Mouse (Mus musculus) erythroblast, embryonic 14.5 days (primary cell): ENCODE measurements around the gene Gpsm1. TPM values are rescaled to one million over a fixed set of nuclear protein-coding genes. Genes with fewer than 3 reads are reported as not detected.

Source experiments
- H3K27me3 ChIP-seq: 2 replicates; pipeline ENCODE4 v1.6.1; 2012; ENCODE audit warnings: inconsistent platforms; ENCODE audit not compliant: control insufficient read depth
- H3K36me3 ChIP-seq: 2 replicates; pipeline ENCODE4 v1.6.1; 2012; ENCODE audit warnings: mild to moderate bottlenecking, inconsistent platforms; ENCODE audit not compliant: control insufficient read depth
- H3K4me1 ChIP-seq: 2 replicates; pipeline ENCODE4 v1.6.1; 2012; ENCODE audit warnings: inconsistent platforms; ENCODE audit not compliant: control insufficient read depth
- H3K4me3 ChIP-seq: replicated peaks from 2 replicates; pipeline ENCODE3; 2012; ENCODE audit warnings: moderate library complexity, mild to moderate bottlenecking, inconsistent platforms
- H3K9me3 ChIP-seq: 2 replicates; pipeline ENCODE4 v1.6.1; 2012; ENCODE audit warnings: low read length, inconsistent platforms, mixed read lengths; ENCODE audit not compliant: control insufficient read depth
- GATA1 ChIP-seq: IDR thresholded peaks from 2 replicates; pipeline ENCODE4 v1.6.1; 2012; ENCODE audit warnings: low read length, inconsistent platforms, mixed read lengths
- TAL1 ChIP-seq: IDR thresholded peaks from 3 replicates; pipeline ENCODE4 v1.6.1; 2012; ENCODE audit warnings: low read length, inconsistent platforms, mixed read lengths
- polyA plus RNA-seq: library from polyadenylated mRNA; stranded (reverse); fragments of >175 nt; gene quantifications from 2 replicates; pipeline ENCODE4 v1.2.3, GENCODE M21; 2012

Gpsm1 gene
- polyA plus RNA-seq, 1 experiment: 0.03 TPM

GRCm38 (mm10) chr2:26305555-26305954 lies 9.8 kb upstream of the Gpsm1 start:
- TF ChIP-seq GATA1: no peak
- no peak for TF ChIP-seq TAL1
- Histone ChIP-seq H3K36me3 (no peaks in the 10 kb centered on the region), H3K9me3 (no peaks in the 10 kb centered on the region), H3K27me3 (no peaks in the 10 kb centered on the region), H3K4me1 (no peaks in the 10 kb centered on the region; the same call in 1 of the 2 replicates), H3K4me3 (no peak overlapping the region)

DNA sequence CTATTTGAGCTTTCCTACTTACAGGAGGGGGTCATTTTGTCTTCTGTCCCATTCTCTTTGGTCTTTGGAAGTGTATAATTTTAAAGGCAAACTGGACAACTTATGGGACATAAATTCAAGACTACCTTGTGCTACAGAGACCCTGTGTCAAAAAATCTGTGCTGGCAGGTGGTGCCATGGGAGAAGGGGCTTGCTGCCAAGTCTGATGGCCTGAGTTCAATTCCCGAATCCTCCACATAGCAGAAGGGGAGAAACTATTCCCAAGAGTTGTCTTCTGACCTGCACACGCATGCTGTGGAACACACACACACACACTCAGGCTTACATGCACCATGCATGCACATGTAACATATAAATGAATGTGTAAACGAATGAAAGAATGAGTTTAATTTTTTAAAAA lies 8.6 kb upstream of the Gpsm1 start:
- no peaks in the 10 kb centered on the region; the same call in 1 of the 2 replicates for H3K4me1 ChIP-seq
- H3K4me3 ChIP-seq: no peak overlapping the region
- no peaks in the 10 kb centered on the region for H3K9me3 ChIP-seq
- H3K36me3 ChIP-seq: no peaks in the 10 kb centered on the region
- no peak for TF ChIP-seq GATA1
- no peak for TF ChIP-seq TAL1
- H3K27me3 ChIP-seq: no peaks in the 10 kb centered on the region

DNA sequence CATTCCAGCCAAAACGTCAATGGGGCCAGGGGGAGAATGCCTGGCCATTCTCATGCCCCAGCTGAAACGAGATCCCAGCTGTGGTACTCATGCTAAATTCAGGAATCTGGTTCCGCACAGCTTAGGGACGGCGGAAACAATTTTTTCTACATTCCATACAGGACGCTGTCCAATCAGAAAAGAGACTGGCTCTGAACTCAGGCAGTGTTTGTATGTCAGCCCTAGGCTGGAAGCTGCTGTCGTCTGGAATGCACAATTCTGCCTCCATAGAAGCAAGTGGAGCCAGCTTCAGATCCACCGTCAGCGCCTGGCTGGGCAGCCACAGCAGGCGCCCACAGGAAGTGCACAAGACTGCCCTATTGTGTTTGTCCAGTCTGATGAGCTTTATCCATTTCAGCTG lies 5.6 kb upstream of the Gpsm1 start:
- Histone ChIP-seq H3K4me3 (no peak overlapping the region), H3K27me3 (peaks cover 3% of the 10 kb centered on the region), H3K36me3 (no peaks in the 10 kb centered on the region), H3K9me3 (no peaks in the 10 kb centered on the region), H3K4me1 (no peaks in the 10 kb centered on the region; the same call in 1 of the 2 replicates)
- no peak for TF ChIP-seq TAL1
- TF ChIP-seq GATA1: no peak

GRCm38 (mm10) chr2:26311936-26312335 lies 3.4 kb upstream of the Gpsm1 start:
- H3K36me3 ChIP-seq: no peaks in the 10 kb centered on the region
- no peak overlapping the region for H3K4me3 ChIP-seq
- TF ChIP-seq GATA1: no peak
- no peak for TF ChIP-seq TAL1
- peaks cover 10% of the 10 kb centered on the region for H3K4me1 ChIP-seq
- H3K9me3 ChIP-seq: no peaks in the 10 kb centered on the region
- peaks cover 24% of the 10 kb centered on the region for H3K27me3 ChIP-seq

DNA sequence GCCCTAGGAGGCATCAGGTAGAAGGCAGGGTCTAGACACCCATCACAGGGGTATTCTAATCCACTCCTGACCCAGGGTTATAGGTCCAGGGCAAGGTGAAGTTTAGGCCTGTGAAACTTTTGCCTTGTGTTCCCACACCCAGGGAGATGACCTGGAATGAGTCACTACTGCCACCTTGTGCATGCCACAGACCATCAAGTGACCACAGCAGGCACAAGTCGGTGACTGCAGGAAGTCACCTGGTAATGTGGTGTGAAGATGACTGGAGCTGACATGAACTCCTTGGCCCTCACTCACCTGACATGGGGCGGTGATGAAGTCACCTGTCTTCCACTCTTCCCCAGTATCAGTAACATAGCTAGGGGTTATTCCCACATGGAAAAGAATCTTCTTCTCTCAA lies 2.5 kb upstream of the Gpsm1 start:
- Histone ChIP-seq H3K4me3 (no peak overlapping the region), H3K4me1 (peaks cover 10% of the 10 kb centered on the region), H3K36me3 (no peaks in the 10 kb centered on the region), H3K27me3 (peaks cover 25% of the 10 kb centered on the region), H3K9me3 (no peaks in the 10 kb centered on the region)
- TF ChIP-seq GATA1 (no peak), TAL1 (no peak)

DNA sequence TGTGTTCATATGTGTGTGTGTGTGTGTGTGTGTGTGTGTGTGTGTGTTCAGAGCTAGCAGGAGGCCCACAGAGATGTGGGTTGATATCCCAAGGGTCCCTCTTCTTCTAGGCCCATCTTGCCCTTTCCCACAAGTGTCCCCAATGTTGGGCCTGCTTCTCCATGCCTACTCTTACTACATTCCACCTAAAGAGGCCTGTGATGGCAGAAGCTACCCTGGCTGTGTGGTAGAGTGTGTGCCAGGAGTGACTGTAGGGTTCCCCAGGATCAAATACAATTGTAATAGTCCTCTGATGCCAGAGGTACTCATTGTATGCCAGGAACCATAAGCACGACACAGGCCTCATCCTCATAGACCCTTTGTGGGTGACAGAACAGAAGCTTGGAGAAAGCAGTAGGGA lies 1.9 kb upstream of the Gpsm1 start:
- Histone ChIP-seq H3K36me3 (no peaks in the 10 kb centered on the region), H3K9me3 (no peaks in the 10 kb centered on the region), H3K4me3 (no peak overlapping the region), H3K27me3 (peaks cover 25% of the 10 kb centered on the region), H3K4me1 (peaks cover 10% of the 10 kb centered on the region)
- no peak for TF ChIP-seq GATA1
- no peak for TF ChIP-seq TAL1

GRCm38 (mm10) chr2:26314281-26315071 lies 839 bp upstream of the Gpsm1 start:
- peaks cover 10% of the 10 kb centered on the region for H3K4me1 ChIP-seq
- H3K4me3 ChIP-seq: no peak overlapping the region
- no peak for TF ChIP-seq TAL1
- peaks cover 25% of the 10 kb centered on the region for H3K27me3 ChIP-seq
- H3K9me3 ChIP-seq: no peaks in the 10 kb centered on the region
- no peaks in the 10 kb centered on the region for H3K36me3 ChIP-seq

GRCm38 (mm10) chr2:26315925-26316311 lies 603 bp downstream of the Gpsm1 start:
- no peak for TF ChIP-seq GATA1
- no peak for TF ChIP-seq TAL1
- Histone ChIP-seq H3K4me1 (peaks cover 10% of the 10 kb centered on the region), H3K36me3 (no peaks in the 10 kb centered on the region), H3K4me3 (peak overlapping the region; percentile 54), H3K27me3 (peaks cover 25% of the 10 kb centered on the region), H3K9me3 (no peaks in the 10 kb centered on the region)

DNA sequence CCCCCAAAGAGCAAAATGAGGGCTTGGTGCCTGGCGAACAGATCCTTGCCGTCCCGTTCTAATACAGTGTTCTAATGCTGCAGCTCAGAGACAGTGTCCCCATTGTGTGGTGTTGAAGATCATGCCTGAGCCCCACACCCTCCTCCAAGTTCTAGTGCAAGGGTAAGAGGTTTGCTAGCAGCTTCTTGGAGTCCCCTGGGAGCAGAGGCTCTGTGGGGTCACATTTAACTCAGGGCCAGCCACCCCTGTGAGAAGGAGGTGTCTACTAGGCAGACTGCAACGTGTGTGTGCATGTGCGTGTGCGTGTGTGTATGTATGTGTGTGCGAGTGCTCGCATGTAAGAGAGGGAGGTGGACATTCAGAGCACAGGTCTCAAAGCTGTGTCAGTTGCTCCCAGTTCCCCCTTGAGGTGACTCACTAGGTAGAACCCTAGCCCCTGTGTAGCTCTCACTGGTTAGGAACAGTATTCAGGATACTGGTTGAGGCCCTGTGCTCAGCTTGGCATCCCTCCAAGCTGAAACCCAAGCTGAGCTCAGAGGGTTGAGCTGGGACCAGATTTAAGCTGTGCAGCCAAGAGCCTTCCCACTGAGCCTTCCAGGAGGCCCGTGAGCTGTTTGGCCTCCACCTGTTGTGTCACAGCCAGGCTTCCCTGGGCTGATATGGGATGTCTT lies 1.4 kb downstream of the Gpsm1 start:
- H3K4me3 ChIP-seq: no peak overlapping the region
- no peaks in the 10 kb centered on the region for H3K9me3 ChIP-seq
- H3K36me3 ChIP-seq: no peaks in the 10 kb centered on the region
- peaks cover 25% of the 10 kb centered on the region for H3K27me3 ChIP-seq
- peaks cover 10% of the 10 kb centered on the region for H3K4me1 ChIP-seq
- TF ChIP-seq TAL1 (no peak), GATA1 (no peak)

- Histone ChIP-seq H3K27me3 (peaks cover 25% of the 10 kb centered on the region), H3K4me1 (peaks cover 10% of the 10 kb centered on the region), H3K36me3 (no peaks in the 10 kb centered on the region)
These were observed 2.1 kb downstream of the Gpsm1 start for GRCm38 (mm10) chr2:26317371-26317770.

More at GRCm38 (mm10) chr2:26317371-26317770, 2.1 kb downstream of the Gpsm1 start:
- no peak overlapping the region for H3K4me3 ChIP-seq
- TF ChIP-seq GATA1: no peak
- no peak for TF ChIP-seq TAL1
- no peaks in the 10 kb centered on the region for H3K9me3 ChIP-seq
